Mouse (Mus musculus) urinary bladder, adult 18-20 months (tissue): ENCODE results near the gene Lemd2.

ENCODE experiments used
- DNase-seq, 2 experiments: peaks; one replicate each; pipeline ENCODE4 v3.0.0; 2022; ENCODE audit warnings: low spot score in 2 of 2, mixed read lengths in 2 of 2

The Lemd2 gene

GRCm38 (mm10) chr17:27159169-27159568, 45.1 kb downstream of the Lemd2 start:
- no peak for DNase-seq

- no peak for DNase-seq
Measured at GRCm38 (mm10) chr17:27158439-27158838, 45.8 kb downstream of the Lemd2 start.

GRCm38 (mm10) chr17:27155752-27156151, 48.5 kb downstream of the Lemd2 start:
- DNase-seq: no peak

- no peak for DNase-seq
Measured at GRCm38 (mm10) chr17:27154881-27155280, 49.4 kb downstream of the Lemd2 start.

- no peak for DNase-seq
Measured at GRCm38 (mm10) chr17:27154256-27154655, 50.0 kb downstream of the Lemd2 start.

- DNase-seq: peak; percentile 27 to 28
Measured at GRCm38 (mm10) chr17:27153773-27154193, 50.5 kb downstream of the Lemd2 start.

- DNase-seq: no peak
Measured at GRCm38 (mm10) chr17:27152976-27153723, 51.1 kb downstream of the Lemd2 start.

GRCm38 (mm10) chr17:27151411-27151810, 52.9 kb downstream of the Lemd2 start:
- no peak for DNase-seq

GRCm38 (mm10) chr17:27150871-27151270, 53.4 kb downstream of the Lemd2 start:
- no peak for DNase-seq

- no peak for DNase-seq
Measured at GRCm38 (mm10) chr17:27146323-27146923, 57.8 kb downstream of the Lemd2 start.

GRCm38 (mm10) chr17:27144152-27144551, 60.1 kb downstream of the Lemd2 start:
- no peak for DNase-seq

GRCm38 (mm10) chr17:27141971-27142450, 62.3 kb downstream of the Lemd2 start:
- DNase-seq: peak; percentile 42 to 66

- DNase-seq: no peak
Measured at GRCm38 (mm10) chr17:27140262-27140661, 64.0 kb downstream of the Lemd2 start.
